Mouse (Mus musculus): ENCODE data around the gene Rusc2. TPM values are rescaled to one million over a fixed set of nuclear protein-coding genes. Genes with fewer than 3 reads are reported as not detected.

Rusc2 gene
- polyA plus RNA-seq, 1 experiment, result 92.8 TPM

GRCm38 (mm10) chr4:43395147-43395546, 13.4 kb downstream of the Rusc2 start:
- TF ChIP-seq CTCF (IDR thresholded peaks at IDR 0.05; ENCODE audit: insufficient read depth, low read length) (no peak), POLR2A (IDR thresholded peaks at IDR 0.05; ENCODE audit: borderline replicate concordance, extremely low read depth, low read depth, low read length) (no peak)
- H3K4me3 ChIP-seq (replicated peaks; ENCODE audit: extremely low read depth, low read depth, low read length), result no peak overlapping the region
- peaks cover 43% of the 10 kb centered on the region for H3K4me1 ChIP-seq (ENCODE audit: control insufficient read depth, insufficient read depth, low read length)
- 67% methylated on average over 5 of the region's 5 CpGs for WGBS
- DNase-seq, result no peak

- DNase-seq, result no peak
- Histone ChIP-seq H3K4me1 (ENCODE audit: control insufficient read depth, insufficient read depth, low read length) (peaks cover 42% of the 10 kb centered on the region), H3K4me3 (replicated peaks; ENCODE audit: extremely low read depth, low read depth, low read length) (no peak overlapping the region)
- no peak for TF ChIP-seq POLR2A (IDR thresholded peaks at IDR 0.05; ENCODE audit: borderline replicate concordance, extremely low read depth, low read depth, low read length)
- no peak for TF ChIP-seq CTCF (IDR thresholded peaks at IDR 0.05; ENCODE audit: insufficient read depth, low read length)
- WGBS, result 74% methylated on average over 9 of the region's 9 CpGs
Measured at GRCm38 (mm10) chr4:43395836-43396235, 14.1 kb downstream of the Rusc2 start.

GRCm38 (mm10) chr4:43396381-43396780, 14.6 kb downstream of the Rusc2 start:
- no peak for TF ChIP-seq POLR2A (IDR thresholded peaks at IDR 0.05; ENCODE audit: borderline replicate concordance, extremely low read depth, low read depth, low read length)
- no peak for TF ChIP-seq CTCF (IDR thresholded peaks at IDR 0.05; ENCODE audit: insufficient read depth, low read length)

GRCm38 (mm10) chr4:43398014-43398413, 16.2 kb downstream of the Rusc2 start:
- no peak for TF ChIP-seq POLR2A (IDR thresholded peaks at IDR 0.05; ENCODE audit: borderline replicate concordance, extremely low read depth, low read depth, low read length)
- no peak for TF ChIP-seq CTCF (IDR thresholded peaks at IDR 0.05; ENCODE audit: insufficient read depth, low read length)
- WGBS, result 77% methylated on average over 4 of the region's 4 CpGs
- no peak overlapping the region for H3K4me3 ChIP-seq (replicated peaks; ENCODE audit: extremely low read depth, low read depth, low read length)
- peaks cover 51% of the 10 kb centered on the region for H3K4me1 ChIP-seq (ENCODE audit: control insufficient read depth, insufficient read depth, low read length)
- DNase-seq, result peak; percentile 31

More at GRCm38 (mm10) chr4:43396381-43396780, 14.6 kb downstream of the Rusc2 start:
- Histone ChIP-seq H3K4me3 (replicated peaks; ENCODE audit: extremely low read depth, low read depth, low read length) (no peak overlapping the region), H3K4me1 (ENCODE audit: control insufficient read depth, insufficient read depth, low read length) (peaks cover 46% of the 10 kb centered on the region)
- whole genome bisulfite sequencing, result 81% methylated on average over 5 of the region's 5 CpGs
- no peak for DNase-seq

GRCm38 (mm10) chr4:43398829-43399331, 17.1 kb downstream of the Rusc2 start:
- TF ChIP-seq POLR2A (IDR thresholded peaks at IDR 0.05; ENCODE audit: borderline replicate concordance, extremely low read depth, low read depth, low read length) (peak; percentile 50; the same call in 1 of the 2 replicates), CTCF (IDR thresholded peaks at IDR 0.05; ENCODE audit: insufficient read depth, low read length) (no peak)
- H3K4me1 ChIP-seq (ENCODE audit: control insufficient read depth, insufficient read depth, low read length), result peaks cover 47% of the 10 kb centered on the region
- DNase-seq, result peak; percentile 66
- peak overlapping the region; percentile 26 for H3K4me3 ChIP-seq (replicated peaks; ENCODE audit: extremely low read depth, low read depth, low read length)
- WGBS, result 22% methylated on average over 17 of the region's 17 CpGs

- WGBS, result 37% methylated on average over 31 of the region's 31 CpGs
- peak; percentile 57 for DNase-seq
Measured at GRCm38 (mm10) chr4:43399391-43400131, 17.8 kb downstream of the Rusc2 start.

GRCm38 (mm10) chr4:43400976-43401375, 19.2 kb downstream of the Rusc2 start:
- 45% methylated on average over 10 of the region's 10 CpGs for WGBS
- Histone ChIP-seq H3K4me1 (ENCODE audit: control insufficient read depth, insufficient read depth, low read length) (peaks cover 41% of the 10 kb centered on the region), H3K4me3 (replicated peaks; ENCODE audit: extremely low read depth, low read depth, low read length) (no peak overlapping the region)
- TF ChIP-seq POLR2A (IDR thresholded peaks at IDR 0.05; ENCODE audit: borderline replicate concordance, extremely low read depth, low read depth, low read length) (no peak), CTCF (IDR thresholded peaks at IDR 0.05; ENCODE audit: insufficient read depth, low read length) (no peak)
- peak; percentile 42 for DNase-seq

More at GRCm38 (mm10) chr4:43399391-43400131, 17.8 kb downstream of the Rusc2 start:
- TF ChIP-seq CTCF (IDR thresholded peaks at IDR 0.05; ENCODE audit: insufficient read depth, low read length), result no peak
- peak; percentile 70 for TF ChIP-seq POLR2A (IDR thresholded peaks at IDR 0.05; ENCODE audit: borderline replicate concordance, extremely low read depth, low read depth, low read length)
- Histone ChIP-seq H3K4me1 (ENCODE audit: control insufficient read depth, insufficient read depth, low read length) (peaks cover 43% of the 10 kb centered on the region), H3K4me3 (replicated peaks; ENCODE audit: extremely low read depth, low read depth, low read length) (peak overlapping the region; percentile 40)

- no peak for TF ChIP-seq POLR2A (IDR thresholded peaks at IDR 0.05; ENCODE audit: borderline replicate concordance, extremely low read depth, low read depth, low read length)
- TF ChIP-seq CTCF (IDR thresholded peaks at IDR 0.05; ENCODE audit: insufficient read depth, low read length), result no peak
- DNase-seq, result no peak
Measured at GRCm38 (mm10) chr4:43401486-43401885, 19.7 kb downstream of the Rusc2 start.

GRCm38 (mm10) chr4:43402212-43402611, 20.4 kb downstream of the Rusc2 start:
- no peak for DNase-seq
- no peak overlapping the region for H3K4me3 ChIP-seq (replicated peaks; ENCODE audit: extremely low read depth, low read depth, low read length)
- WGBS, result 40% methylated on average over 9 of the region's 9 CpGs
- no peak for TF ChIP-seq CTCF (IDR thresholded peaks at IDR 0.05; ENCODE audit: insufficient read depth, low read length)
- peak; percentile 47; the same call in 1 of the 2 replicates for TF ChIP-seq POLR2A (IDR thresholded peaks at IDR 0.05; ENCODE audit: borderline replicate concordance, extremely low read depth, low read depth, low read length)
- H3K4me1 ChIP-seq (ENCODE audit: control insufficient read depth, insufficient read depth, low read length), result peaks cover 41% of the 10 kb centered on the region

More at GRCm38 (mm10) chr4:43401486-43401885, 19.7 kb downstream of the Rusc2 start:
- Histone ChIP-seq H3K4me1 (ENCODE audit: control insufficient read depth, insufficient read depth, low read length) (peaks cover 41% of the 10 kb centered on the region), H3K4me3 (replicated peaks; ENCODE audit: extremely low read depth, low read depth, low read length) (no peak overlapping the region)
- WGBS, result 83% methylated on average over 10 of the region's 10 CpGs
